Mouse (Mus musculus): ENCODE results near the gene Hpd. TPM values are rescaled to one million over a fixed set of nuclear protein-coding genes. Genes with fewer than 3 reads are reported as not detected.
"Not testable (repeated sequence)": the region's sequence is repeated elsewhere in the genome, so short reads cannot be mapped to it uniquely, and the experiment has no call there.

Hpd gene
- polyA plus RNA-seq, 1 experiment from 2014 or later, result not detected

- 65% methylated on average over 3 of the region's 5 CpGs for WGBS (ENCODE audit: insufficient replicate concordance)
- H3K4me2 ChIP-seq; H3K27me3 ChIP-seq (ENCODE audit: control insufficient read depth, insufficient read depth, low read length): not testable (repeated sequence)
Observed at GRCm38 (mm10) chr5:123222346-123223050, 40.0 kb upstream of the Hpd start.

GRCm38 (mm10) chr5:123203591-123203990, 21.1 kb upstream of the Hpd start:
- not testable (repeated sequence) for H3K9ac ChIP-seq (ENCODE audit: low read depth, low read length); H3K9me3 ChIP-seq (replicated peaks; ENCODE audit: control insufficient read depth, low read length); H3K27me3 ChIP-seq (ENCODE audit: control insufficient read depth, insufficient read depth, low read length); H3K4me1 ChIP-seq (ENCODE audit: control insufficient read depth, insufficient read depth, low read length); ATAC-seq (replicated peaks; ENCODE audit: insufficient number of reproducible peaks, low FRiP score, low TSS enrichment); H3K4me2 ChIP-seq; H3K36me3 ChIP-seq (ENCODE audit: control insufficient read depth, insufficient read depth, low read length); H3K4me3 ChIP-seq (ENCODE audit: low read depth, low read length); H3K27ac ChIP-seq (ENCODE audit: low read depth, low read length)
- 83% methylated on average over 7 of the region's 7 CpGs for WGBS (ENCODE audit: insufficient replicate concordance)

More at GRCm38 (mm10) chr5:123222346-123223050, 40.0 kb upstream of the Hpd start:
- not testable (repeated sequence) for ATAC-seq (replicated peaks; ENCODE audit: insufficient number of reproducible peaks, low FRiP score, low TSS enrichment); H3K9me3 ChIP-seq (replicated peaks; ENCODE audit: control insufficient read depth, low read length); H3K9ac ChIP-seq (ENCODE audit: low read depth, low read length); H3K36me3 ChIP-seq (ENCODE audit: control insufficient read depth, insufficient read depth, low read length); H3K4me3 ChIP-seq (ENCODE audit: low read depth, low read length); H3K4me1 ChIP-seq (ENCODE audit: control insufficient read depth, insufficient read depth, low read length); H3K27ac ChIP-seq (ENCODE audit: low read depth, low read length)

- H3K36me3 ChIP-seq (ENCODE audit: control insufficient read depth, insufficient read depth, low read length); H3K9me3 ChIP-seq (replicated peaks; ENCODE audit: control insufficient read depth, low read length); H3K27ac ChIP-seq (ENCODE audit: low read depth, low read length); ATAC-seq (replicated peaks; ENCODE audit: insufficient number of reproducible peaks, low FRiP score, low TSS enrichment); H3K4me1 ChIP-seq (ENCODE audit: control insufficient read depth, insufficient read depth, low read length); H3K4me3 ChIP-seq (ENCODE audit: low read depth, low read length); H3K4me2 ChIP-seq; H3K27me3 ChIP-seq (ENCODE audit: control insufficient read depth, insufficient read depth, low read length); H3K9ac ChIP-seq (ENCODE audit: low read depth, low read length): not testable (repeated sequence)
- WGBS (ENCODE audit: insufficient replicate concordance), result 46% methylated on average over 4 of the region's 4 CpGs
Observed at GRCm38 (mm10) chr5:123202771-123203170, 20.2 kb upstream of the Hpd start.

GRCm38 (mm10) chr5:123201987-123202386, 19.5 kb upstream of the Hpd start:
- Histone ChIP-seq H3K36me3 (ENCODE audit: control insufficient read depth, insufficient read depth, low read length) (no peaks in the 10 kb centered on the region), H3K9me3 (replicated peaks; ENCODE audit: control insufficient read depth, low read length) (no peaks in the 10 kb centered on the region), H3K27ac (ENCODE audit: low read depth, low read length) (no peak overlapping the region), H3K27me3 (ENCODE audit: control insufficient read depth, insufficient read depth, low read length) (no peaks in the 10 kb centered on the region), H3K4me3 (ENCODE audit: low read depth, low read length) (no peak overlapping the region), H3K9ac (ENCODE audit: low read depth, low read length) (no peak overlapping the region), H3K4me1 (ENCODE audit: control insufficient read depth, insufficient read depth, low read length) (no peaks in the 10 kb centered on the region), H3K4me2 (no peak overlapping the region)
- ATAC-seq (replicated peaks; ENCODE audit: insufficient number of reproducible peaks, low FRiP score, low TSS enrichment), result no peak
- 76% methylated on average over 5 of the region's 5 CpGs for WGBS (ENCODE audit: insufficient replicate concordance)

- H3K27me3 ChIP-seq (ENCODE audit: control insufficient read depth, insufficient read depth, low read length), result no peaks in the 10 kb centered on the region
- H3K27ac ChIP-seq (ENCODE audit: low read depth, low read length), result no peak overlapping the region
- 77% methylated on average over 7 of the region's 7 CpGs for WGBS (ENCODE audit: insufficient replicate concordance)
- H3K36me3 ChIP-seq (ENCODE audit: control insufficient read depth, insufficient read depth, low read length), result no peaks in the 10 kb centered on the region
- ATAC-seq (replicated peaks; ENCODE audit: insufficient number of reproducible peaks, low FRiP score, low TSS enrichment), result no peak
- H3K4me3 ChIP-seq (ENCODE audit: low read depth, low read length), result no peak overlapping the region
- H3K4me1 ChIP-seq (ENCODE audit: control insufficient read depth, insufficient read depth, low read length), result no peaks in the 10 kb centered on the region
- no peak overlapping the region for H3K9ac ChIP-seq (ENCODE audit: low read depth, low read length)
- H3K9me3 ChIP-seq (replicated peaks; ENCODE audit: control insufficient read depth, low read length), result no peaks in the 10 kb centered on the region
- H3K4me2 ChIP-seq, result no peak overlapping the region
Observed at GRCm38 (mm10) chr5:123201523-123201892, 19.0 kb upstream of the Hpd start.

- H3K9ac ChIP-seq (ENCODE audit: low read depth, low read length); H3K27ac ChIP-seq (ENCODE audit: low read depth, low read length); H3K36me3 ChIP-seq (ENCODE audit: control insufficient read depth, insufficient read depth, low read length); H3K4me2 ChIP-seq; H3K4me3 ChIP-seq (ENCODE audit: low read depth, low read length); H3K9me3 ChIP-seq (replicated peaks; ENCODE audit: control insufficient read depth, low read length); H3K27me3 ChIP-seq (ENCODE audit: control insufficient read depth, insufficient read depth, low read length); H3K4me1 ChIP-seq (ENCODE audit: control insufficient read depth, insufficient read depth, low read length); ATAC-seq (replicated peaks; ENCODE audit: insufficient number of reproducible peaks, low FRiP score, low TSS enrichment): not testable (repeated sequence)
- 80% methylated on average over 5 of the region's 7 CpGs for WGBS (ENCODE audit: insufficient replicate concordance)
Observed at GRCm38 (mm10) chr5:123200816-123201522, 18.4 kb upstream of the Hpd start.

- ATAC-seq (replicated peaks; ENCODE audit: insufficient number of reproducible peaks, low FRiP score, low TSS enrichment), result no peak
- Histone ChIP-seq H3K4me3 (ENCODE audit: low read depth, low read length) (no peak overlapping the region), H3K9ac (ENCODE audit: low read depth, low read length) (no peak overlapping the region), H3K4me2 (no peak overlapping the region), H3K9me3 (replicated peaks; ENCODE audit: control insufficient read depth, low read length) (no peaks in the 10 kb centered on the region), H3K36me3 (ENCODE audit: control insufficient read depth, insufficient read depth, low read length) (no peaks in the 10 kb centered on the region), H3K27me3 (ENCODE audit: control insufficient read depth, insufficient read depth, low read length) (no peaks in the 10 kb centered on the region), H3K27ac (ENCODE audit: low read depth, low read length) (no peak overlapping the region), H3K4me1 (ENCODE audit: control insufficient read depth, insufficient read depth, low read length) (no peaks in the 10 kb centered on the region)
- 56% methylated on average over 4 of the region's 4 CpGs for WGBS (ENCODE audit: insufficient replicate concordance)
Observed at GRCm38 (mm10) chr5:123198523-123198922, 16.0 kb upstream of the Hpd start.

- no peak for ATAC-seq (replicated peaks; ENCODE audit: insufficient number of reproducible peaks, low FRiP score, low TSS enrichment)
- H3K27me3 ChIP-seq (ENCODE audit: control insufficient read depth, insufficient read depth, low read length), result no peaks in the 10 kb centered on the region
- WGBS (ENCODE audit: insufficient replicate concordance), result 77% methylated on average over 4 of the region's 4 CpGs
Observed at GRCm38 (mm10) chr5:123196746-123197145, 14.2 kb upstream of the Hpd start.

More at GRCm38 (mm10) chr5:123196746-123197145, 14.2 kb upstream of the Hpd start:
- Histone ChIP-seq H3K4me1 (ENCODE audit: control insufficient read depth, insufficient read depth, low read length) (no peaks in the 10 kb centered on the region), H3K4me3 (ENCODE audit: low read depth, low read length) (no peak overlapping the region), H3K4me2 (no peak overlapping the region), H3K27ac (ENCODE audit: low read depth, low read length) (no peak overlapping the region), H3K9me3 (replicated peaks; ENCODE audit: control insufficient read depth, low read length) (no peaks in the 10 kb centered on the region), H3K9ac (ENCODE audit: low read depth, low read length) (no peak overlapping the region), H3K36me3 (ENCODE audit: control insufficient read depth, insufficient read depth, low read length) (no peaks in the 10 kb centered on the region)
